Mouse (Mus musculus): Measurements from ENCODE around the gene Sdr42e1.

GRCm38 (mm10) chr8:117639631-117640030, 33.9 kb downstream of the Sdr42e1 start:
- no peak for TF ChIP-seq CTCF (IDR thresholded peaks at IDR 0.05)
- TF ChIP-seq POLR2A (IDR thresholded peaks at IDR 0.05; ENCODE audit: insufficient read depth, low read depth, low read length), result no peak

Measured in heart, adult 2 months (tissue).